Mouse (Mus musculus): ENCODE data around the gene Trim38. TPM values are rescaled to one million over a fixed set of nuclear protein-coding genes. Genes with fewer than 3 reads are reported as not detected.
"Not testable (repeated sequence)": the region's sequence is repeated elsewhere in the genome, so short reads cannot be mapped to it uniquely, and the experiment has no call there.

Gene Trim38
- polyA plus RNA-seq, 1 experiment from 2014 or later = not detected

- Histone ChIP-seq H3K9me3 (ENCODE audit: control insufficient read depth, low read length) (no peaks in the 10 kb centered on the region), H3K4me1 (replicated peaks; ENCODE audit: control insufficient read depth, insufficient read depth, low read length) (peaks cover 12% of the 10 kb centered on the region), H3K27ac (ENCODE audit: low read depth, low read length) (peak overlapping the region; percentile 79), H3K4me3 (ENCODE audit: low read depth, low read length) (no peak overlapping the region), H3K9ac (ENCODE audit: low read depth, low read length) (peak overlapping the region; percentile 58), H3K4me2 (peak overlapping the region; percentile 34; the same call in 1 of the 2 replicates), H3K36me3 (ENCODE audit: control insufficient read depth, insufficient read depth, low read length) (no peaks in the 10 kb centered on the region), H3K27me3 (replicated peaks; ENCODE audit: control insufficient read depth, insufficient read depth, low read length) (no peaks in the 10 kb centered on the region)
- WGBS = 90% methylated on average over 5 of the region's 5 CpGs
- ATAC-seq (replicated peaks; ENCODE audit: low FRiP score) = no peak
- no peak for DNase-seq (ENCODE audit: low spot score)
Observed at GRCm38 (mm10) chr13:23743215-23743614, 26.5 kb upstream of the Trim38 start.

- Histone ChIP-seq H3K27ac (ENCODE audit: low read depth, low read length) (peak overlapping the region; percentile 100), H3K36me3 (ENCODE audit: control insufficient read depth, insufficient read depth, low read length) (no peaks in the 10 kb centered on the region), H3K4me2 (peak overlapping the region; percentile 60), H3K9ac (ENCODE audit: low read depth, low read length) (peak overlapping the region; percentile 77), H3K9me3 (ENCODE audit: control insufficient read depth, low read length) (no peaks in the 10 kb centered on the region), H3K27me3 (replicated peaks; ENCODE audit: control insufficient read depth, insufficient read depth, low read length) (no peaks in the 10 kb centered on the region), H3K4me1 (replicated peaks; ENCODE audit: control insufficient read depth, insufficient read depth, low read length) (peaks cover 18% of the 10 kb centered on the region), H3K4me3 (ENCODE audit: low read depth, low read length) (peak overlapping the region; percentile 46)
- WGBS = 43% methylated on average over 4 of the region's 4 CpGs
- ATAC-seq (replicated peaks; ENCODE audit: low FRiP score) (no peak), DNase-seq (ENCODE audit: low spot score) (no peak)
Observed at GRCm38 (mm10) chr13:23743963-23744362, 25.8 kb upstream of the Trim38 start.

- ATAC-seq (replicated peaks; ENCODE audit: low FRiP score) (no peak), DNase-seq (ENCODE audit: low spot score) (no peak)
- peaks cover 18% of the 10 kb centered on the region for H3K4me1 ChIP-seq (replicated peaks; ENCODE audit: control insufficient read depth, insufficient read depth, low read length)
Observed at GRCm38 (mm10) chr13:23744421-23745380, 25.0 kb upstream of the Trim38 start.

DNA sequence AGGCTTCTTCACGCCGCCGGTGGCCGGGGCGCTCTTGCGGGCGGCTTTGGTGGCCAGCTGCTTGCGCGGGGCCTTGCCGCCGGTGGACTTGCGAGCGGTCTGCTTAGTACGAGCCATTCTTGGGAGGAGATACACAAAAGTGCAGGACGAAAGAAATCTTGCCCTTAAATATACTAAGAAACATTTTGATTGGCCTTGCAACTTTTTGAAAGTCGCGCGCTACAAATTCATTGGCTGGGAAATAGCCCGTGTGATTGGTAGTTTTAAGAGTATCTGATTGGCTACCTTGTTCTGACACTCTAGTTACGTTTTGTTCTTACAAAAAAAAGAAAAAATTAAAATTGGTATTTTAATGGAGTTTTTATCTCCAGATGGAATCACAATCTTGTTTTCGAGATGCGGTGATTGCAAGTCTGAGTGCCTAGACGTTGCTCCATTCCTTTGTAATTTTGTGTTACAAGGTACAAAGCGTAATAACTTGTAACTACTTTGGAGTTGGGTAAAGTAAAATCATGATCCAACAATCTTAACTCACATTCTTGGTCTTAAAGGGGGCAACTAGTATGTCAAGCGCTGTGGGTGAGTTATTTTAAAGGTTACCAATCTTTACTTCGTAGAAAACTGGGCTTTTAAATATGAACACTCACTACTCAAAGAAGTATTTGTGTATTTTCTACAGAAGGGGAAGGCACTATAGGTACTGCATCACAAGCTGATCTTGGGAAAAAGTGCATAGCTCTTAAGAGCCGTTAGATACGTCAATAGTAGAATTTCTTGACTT is 24.1 kb upstream of the Trim38 start, which contains the start of gene Hist1h3c:
Gene Hist1h3c, minus strand, starts transcription at position 222 of the 781 bp plus-strand sequence.
- Histone ChIP-seq H3K9ac (ENCODE audit: low read depth, low read length) (peak within 1 kb of the TSS; percentile 88), H3K4me1 (replicated peaks; ENCODE audit: control insufficient read depth, insufficient read depth, low read length) (peaks cover 18% of the 10 kb centered on the region), H3K4me3 (ENCODE audit: low read depth, low read length) (peak within 1 kb of the TSS; percentile 47), H3K27me3 (replicated peaks; ENCODE audit: control insufficient read depth, insufficient read depth, low read length) (no peaks in the 10 kb centered on the region), H3K36me3 (ENCODE audit: control insufficient read depth, insufficient read depth, low read length) (no peaks in the 10 kb centered on the region), H3K9me3 (ENCODE audit: control insufficient read depth, low read length) (no peaks in the 10 kb centered on the region), H3K4me2 (peak within 1 kb of the TSS; percentile 60), H3K27ac (ENCODE audit: low read depth, low read length) (peak within 1 kb of the TSS; percentile 100)
- ATAC-seq (replicated peaks; ENCODE audit: low FRiP score) (peak; percentile 64), DNase-seq (ENCODE audit: low spot score) (peak; percentile 77)
- WGBS = 1% methylated on average over 28 of the region's 28 CpGs

More at GRCm38 (mm10) chr13:23744421-23745380, 25.0 kb upstream of the Trim38 start:
- H3K27me3 ChIP-seq (replicated peaks; ENCODE audit: control insufficient read depth, insufficient read depth, low read length) = no peaks in the 10 kb centered on the region
- peak overlapping the region; percentile 46 for H3K4me3 ChIP-seq (ENCODE audit: low read depth, low read length)
- H3K27ac ChIP-seq (ENCODE audit: low read depth, low read length) = peak overlapping the region; percentile 100
- H3K4me2 ChIP-seq = peak overlapping the region; percentile 60
- no peaks in the 10 kb centered on the region for H3K9me3 ChIP-seq (ENCODE audit: control insufficient read depth, low read length)
- H3K36me3 ChIP-seq (ENCODE audit: control insufficient read depth, insufficient read depth, low read length) = no peaks in the 10 kb centered on the region
- peak overlapping the region; percentile 77 for H3K9ac ChIP-seq (ENCODE audit: low read depth, low read length)
- WGBS = 3% methylated on average over 13 of the region's 36 CpGs

DNA sequence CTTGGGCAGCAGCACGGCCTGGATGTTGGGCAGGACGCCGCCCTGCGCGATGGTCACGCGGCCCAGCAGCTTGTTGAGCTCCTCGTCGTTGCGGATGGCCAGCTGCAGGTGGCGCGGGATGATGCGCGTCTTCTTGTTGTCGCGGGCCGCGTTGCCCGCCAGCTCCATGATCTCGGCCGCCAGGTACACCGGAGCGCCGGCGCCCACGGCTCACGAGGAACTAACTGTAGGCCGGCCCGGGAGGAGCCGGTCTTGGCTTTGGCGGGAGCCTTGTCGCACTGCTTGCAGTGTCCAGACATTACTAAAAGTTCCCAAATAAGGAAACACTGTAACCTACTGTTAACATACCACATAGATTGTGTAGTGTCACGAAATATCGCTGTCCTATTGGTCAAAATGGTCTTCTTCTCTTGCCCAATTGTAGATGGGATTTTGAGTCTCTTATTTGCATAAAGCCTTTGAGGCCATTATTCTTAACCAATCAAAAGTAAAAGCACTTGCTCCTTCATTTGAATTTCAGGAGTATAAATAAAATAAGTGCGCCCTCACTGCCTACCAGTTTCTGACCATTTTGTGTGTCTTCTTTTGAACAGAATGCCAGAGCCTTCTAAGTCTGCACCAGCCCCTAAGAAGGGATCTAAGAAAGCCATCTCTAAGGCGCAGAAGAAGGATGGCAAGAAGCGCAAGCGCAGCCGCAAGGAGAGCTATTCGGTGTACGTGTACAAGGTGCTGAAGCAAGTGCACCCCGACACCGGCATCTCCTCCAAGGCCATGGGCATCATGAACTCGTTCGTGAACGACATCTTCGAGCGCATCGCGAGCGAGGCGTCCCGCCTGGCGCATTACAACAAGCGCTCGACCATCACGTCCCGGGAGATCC is 23.3 kb upstream of the Trim38 start, which contains the start of gene Hist1h2bb:
Gene Hist1h2bb, plus strand, starts transcription at position 534 of the 880 bp plus-strand sequence.
- H3K27me3 ChIP-seq (replicated peaks; ENCODE audit: control insufficient read depth, insufficient read depth, low read length); H3K36me3 ChIP-seq (ENCODE audit: control insufficient read depth, insufficient read depth, low read length); H3K9me3 ChIP-seq (ENCODE audit: control insufficient read depth, low read length): not testable (repeated sequence)
- peak within 1 kb of the TSS; percentile 60 for H3K4me2 ChIP-seq
- peak within 1 kb of the TSS; percentile 88 for H3K9ac ChIP-seq (ENCODE audit: low read depth, low read length)
- peak within 1 kb of the TSS; percentile 100 for H3K27ac ChIP-seq (ENCODE audit: low read depth, low read length)
- peak within 1 kb of the TSS; percentile 47 for H3K4me3 ChIP-seq (ENCODE audit: low read depth, low read length)
- ATAC-seq (replicated peaks; ENCODE audit: low FRiP score) (peak; percentile 80), DNase-seq (ENCODE audit: low spot score) (peak; percentile 84)
- peaks cover 18% of the 10 kb centered on the region for H3K4me1 ChIP-seq (replicated peaks; ENCODE audit: control insufficient read depth, insufficient read depth, low read length)
- under 1% methylated on average over 37 of the region's 58 CpGs for WGBS

DNA sequence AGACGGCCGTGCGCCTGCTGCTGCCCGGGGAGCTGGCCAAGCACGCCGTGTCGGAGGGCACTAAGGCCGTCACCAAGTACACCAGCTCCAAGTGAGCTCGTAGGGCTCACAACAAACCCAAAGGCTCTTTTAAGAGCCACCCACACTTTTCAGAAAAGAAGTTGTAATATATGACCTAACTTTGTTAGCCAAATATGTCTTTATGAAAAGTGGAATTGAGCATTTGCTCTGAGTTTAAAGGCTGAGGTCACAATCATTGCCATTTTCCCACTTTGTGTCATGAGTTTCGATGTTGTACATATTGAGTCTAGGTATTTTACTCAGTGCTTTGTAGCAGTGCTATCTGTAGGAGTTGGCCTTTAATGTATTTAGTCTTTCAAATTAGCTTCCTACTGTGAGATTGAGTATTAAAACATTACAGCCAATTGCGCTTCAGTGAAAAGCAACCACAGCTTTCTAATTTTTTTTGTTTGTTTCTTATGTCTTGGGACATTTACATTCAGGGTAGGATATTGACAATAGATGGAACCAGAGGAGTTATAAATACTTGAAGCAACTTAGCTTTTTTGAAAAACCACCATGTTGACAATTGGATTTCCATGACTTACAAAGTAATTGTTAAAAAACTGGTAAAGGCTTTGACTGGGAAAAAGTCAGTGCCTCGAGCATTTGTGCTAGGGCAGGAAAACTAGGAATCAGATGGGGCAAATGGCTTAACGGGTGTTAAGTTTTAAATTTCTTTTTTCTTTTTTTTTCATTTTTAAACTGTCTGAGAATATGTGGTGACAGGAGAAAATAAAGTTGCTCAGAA is 22.4 kb upstream of the Trim38 start:
- peak overlapping the region; percentile 100 for H3K27ac ChIP-seq (ENCODE audit: low read depth, low read length)
- DNase-seq (ENCODE audit: low spot score) (no peak), ATAC-seq (replicated peaks; ENCODE audit: low FRiP score) (peak; percentile 8)
- WGBS = 7% methylated on average over 11 of the region's 13 CpGs
- peak overlapping the region; percentile 16 for H3K4me3 ChIP-seq (ENCODE audit: low read depth, low read length)
- H3K9ac ChIP-seq (ENCODE audit: low read depth, low read length) = peak overlapping the region; percentile 74
- H3K4me2 ChIP-seq = peak overlapping the region; percentile 60
- no peaks in the 10 kb centered on the region for H3K27me3 ChIP-seq (replicated peaks; ENCODE audit: control insufficient read depth, insufficient read depth, low read length)
- peaks cover 11% of the 10 kb centered on the region for H3K4me1 ChIP-seq (replicated peaks; ENCODE audit: control insufficient read depth, insufficient read depth, low read length)
- H3K36me3 ChIP-seq (ENCODE audit: control insufficient read depth, insufficient read depth, low read length) = no peaks in the 10 kb centered on the region
- H3K9me3 ChIP-seq (ENCODE audit: control insufficient read depth, low read length) = no peaks in the 10 kb centered on the region

GRCm38 (mm10) chr13:23747892-23748288 is 21.8 kb upstream of the Trim38 start:
- Histone ChIP-seq H3K4me3 (ENCODE audit: low read depth, low read length) (peak overlapping the region; percentile 16; the same call in 1 of the 2 replicates), H3K9ac (ENCODE audit: low read depth, low read length) (peak overlapping the region; percentile 74), H3K36me3 (ENCODE audit: control insufficient read depth, insufficient read depth, low read length) (no peaks in the 10 kb centered on the region), H3K27ac (ENCODE audit: low read depth, low read length) (peak overlapping the region; percentile 100), H3K27me3 (replicated peaks; ENCODE audit: control insufficient read depth, insufficient read depth, low read length) (no peaks in the 10 kb centered on the region), H3K4me2 (peak overlapping the region; percentile 60), H3K9me3 (ENCODE audit: control insufficient read depth, low read length) (no peaks in the 10 kb centered on the region), H3K4me1 (replicated peaks; ENCODE audit: control insufficient read depth, insufficient read depth, low read length) (peaks cover 11% of the 10 kb centered on the region)
- DNase-seq (ENCODE audit: low spot score) (no peak), ATAC-seq (replicated peaks; ENCODE audit: low FRiP score) (no peak)
- 5% methylated on average over 4 of the region's 4 CpGs for WGBS

Data from liver, embryonic 11.5 days (tissue).